Mouse (Mus musculus) CH12.LX (cell line): ENCODE measurements at regions not wholly inside any gene's neighbourhood (a gene's known extent, or its start where the extent isn't known, plus 50 kb on each side); places are given as distances from the start of the nearest gene placed in this dataset.

Experiments
- DNase-seq: peaks from one replicate; pipeline ENCODE4 v3.0.0-alpha.2; 2013; ENCODE audit errors: extremely low read depth
- H3K27ac ChIP-seq: 2 replicates; pipeline ENCODE4 v1.5.1; 2012; ENCODE audit warnings: low read depth, mild to moderate bottlenecking, control low read depth, moderate library complexity; ENCODE audit not compliant: insufficient read depth
- H3K27me3 ChIP-seq: replicated peaks from 2 replicates; pipeline ENCODE3; 2012; ENCODE audit warnings: inconsistent platforms
- H3K36me3 ChIP-seq, 2 experiments: replicated peaks in 1 of 2; 2 replicates each; pipeline versions ENCODE3 to v1.6.1; 2012; ENCODE audit warnings: inconsistent platforms in 1 of 2, low read length in 1 of 2, mild to moderate bottlenecking in 1 of 2, mixed read lengths in 1 of 2, moderate library complexity in 1 of 2; ENCODE audit not compliant: control insufficient read depth in 1 of 2, insufficient read depth in 1 of 2
- H3K4me1 ChIP-seq, 2 experiments: 2 replicates each; pipeline ENCODE4 v1.6.1; 2012; ENCODE audit warnings: inconsistent platforms in 1 of 2, moderate library complexity in 1 of 2; ENCODE audit not compliant: insufficient read depth in 2 of 2, control insufficient read depth in 1 of 2
- H3K4me2 ChIP-seq: 2 replicates; pipeline ENCODE4 v1.6.1; 2012; ENCODE audit warnings: low read depth, mild to moderate bottlenecking, control low read depth; ENCODE audit not compliant: poor library complexity, insufficient read depth, severe bottlenecking
- H3K4me3 ChIP-seq, 3 experiments: fragments of 150-350 bp in 1 of 3; sonication (generic) in 1 of 3; replicated peaks in 1 of 3; 2 replicates each; pipeline versions ENCODE3 to v1.5.1; 2011 to 2012; ENCODE audit warnings: low read depth in 2 of 3, low read length in 2 of 3, mild to moderate bottlenecking in 2 of 3, moderate library complexity in 2 of 3, control low read depth in 1 of 3, improper control_type of control experiment in 1 of 3, inconsistent platforms in 1 of 3, mixed read lengths in 1 of 3; ENCODE audit not compliant: poor library complexity in 1 of 3
- H3K79me2 ChIP-seq: replicated peaks from 2 replicates; pipeline ENCODE4 v1.6.1; 2012; ENCODE audit warnings: mild to moderate bottlenecking, moderate library complexity; ENCODE audit not compliant: control insufficient read depth, poor library complexity, insufficient read depth, severe bottlenecking; ENCODE audit errors: extremely low read depth
- H3K9ac ChIP-seq: 2 replicates; pipeline ENCODE4 v1.6.1; 2012; ENCODE audit warnings: low read depth, mild to moderate bottlenecking, control low read depth, moderate library complexity; ENCODE audit not compliant: insufficient read depth
- H3K9me3 ChIP-seq: replicated peaks from 2 replicates; pipeline ENCODE3; 2012; ENCODE audit warnings: low read length, inconsistent platforms, mixed read lengths
- CHD1 ChIP-seq: IDR thresholded peaks from 2 replicates; pipeline ENCODE4 v1.6.1; 2012; ENCODE audit warnings: low read depth, low read length, improper control_type of control experiment, inconsistent platforms
- CHD2 ChIP-seq: IDR thresholded peaks from 2 replicates; pipeline ENCODE4 v1.6.1; 2011; ENCODE audit warnings: low read length, improper control_type of control experiment
- E2F4 ChIP-seq: IDR thresholded peaks from 2 replicates; pipeline ENCODE4 v1.6.1; 2011; ENCODE audit warnings: low read depth, low read length, improper control_type of control experiment; ENCODE audit not compliant: insufficient replicate concordance
- EP300 ChIP-seq: IDR thresholded peaks from 2 replicates; pipeline ENCODE4 v1.6.1; 2011; ENCODE audit warnings: low read length, improper control_type of control experiment
- ETS1 ChIP-seq: conservative IDR thresholded peaks from 2 replicates; pipeline ENCODE4 v1.6.1; 2012; ENCODE audit warnings: low read depth, mild to moderate bottlenecking, inconsistent platforms, low read length, improper control_type of control experiment, moderate library complexity
- GABPA ChIP-seq: IDR thresholded peaks from 2 replicates; pipeline ENCODE4 v1.6.1; 2012; ENCODE audit warnings: low read depth, low read length, improper control_type of control experiment, inconsistent platforms; ENCODE audit not compliant: insufficient replicate concordance
- IRF4 ChIP-seq: IDR thresholded peaks from 2 replicates; pipeline ENCODE4 v1.6.1; 2014; ENCODE audit warnings: low read depth, mild to moderate bottlenecking, inconsistent platforms, low read length, improper control_type of control experiment
- JUN ChIP-seq: IDR thresholded peaks from 2 replicates; pipeline ENCODE4 v1.6.1; 2011; ENCODE audit warnings: low read depth, mild to moderate bottlenecking, low read length, improper control_type of control experiment, moderate library complexity; ENCODE audit not compliant: insufficient read depth
- JUND ChIP-seq: conservative IDR thresholded peaks from 2 replicates; pipeline ENCODE4 v1.6.1; 2011; ENCODE audit warnings: low read depth, low read length, improper control_type of control experiment
- MAFK ChIP-seq: IDR thresholded peaks from 2 replicates; pipeline ENCODE4 v1.6.1; 2011; ENCODE audit warnings: low read length, improper control_type of control experiment; ENCODE audit not compliant: insufficient replicate concordance
- MAX ChIP-seq: IDR thresholded peaks from 2 replicates; pipeline ENCODE4 v1.6.1; 2011; ENCODE audit warnings: low read length, improper control_type of control experiment
- MXI1 ChIP-seq: IDR thresholded peaks from 2 replicates; pipeline ENCODE4 v1.6.1; 2011; ENCODE audit warnings: mild to moderate bottlenecking, low read depth, low read length, improper control_type of control experiment
- MYC ChIP-seq: IDR thresholded peaks from 2 replicates; pipeline ENCODE4 v1.6.1; 2011; ENCODE audit warnings: low read depth, mild to moderate bottlenecking, improper control_type of control experiment, low read length
- NELFE ChIP-seq: IDR thresholded peaks from 2 replicates; pipeline ENCODE4 v1.6.1; 2011; ENCODE audit warnings: low read depth, low read length, improper control_type of control experiment
- NRF1 ChIP-seq: IDR thresholded peaks from 2 replicates; pipeline ENCODE4 v1.6.1; 2014; ENCODE audit warnings: low read depth, mild to moderate bottlenecking, inconsistent platforms, low read length, improper control_type of control experiment, moderate library complexity
- PAX5 ChIP-seq: IDR thresholded peaks from 2 replicates; pipeline ENCODE4 v1.6.1; 2012; ENCODE audit warnings: low read length, inconsistent platforms, mixed read lengths
- POLR2A ChIP-seq: IDR thresholded peaks from 2 replicates; pipeline ENCODE4 v1.6.1; 2011; ENCODE audit warnings: low read depth, mild to moderate bottlenecking, improper control_type of control experiment, low read length
- POLR2AphosphoS2 ChIP-seq: IDR thresholded peaks from 2 replicates; pipeline ENCODE4 v1.6.1; 2011; ENCODE audit warnings: low read depth, low read length, improper control_type of control experiment
- RAD21 ChIP-seq: IDR thresholded peaks from 2 replicates; pipeline ENCODE4 v1.6.1; 2011; ENCODE audit warnings: low read depth, mild to moderate bottlenecking, low read length, improper control_type of control experiment, moderate library complexity
- RCOR1 ChIP-seq: conservative IDR thresholded peaks from 2 replicates; pipeline ENCODE4 v1.6.1; 2012; ENCODE audit warnings: low read depth, mild to moderate bottlenecking, inconsistent platforms, low read length, improper control_type of control experiment
- SIN3A ChIP-seq: IDR thresholded peaks from 2 replicates; pipeline ENCODE4 v1.6.1; 2012; ENCODE audit warnings: low read length, improper control_type of control experiment, inconsistent platforms
- USF1 ChIP-seq: IDR thresholded peaks from 2 replicates; pipeline ENCODE4 v1.6.1; 2014; ENCODE audit warnings: low read depth, mild to moderate bottlenecking, inconsistent platforms, low read length, improper control_type of control experiment
- USF2 ChIP-seq: conservative IDR thresholded peaks from 2 replicates; pipeline ENCODE4 v1.6.1; 2011; ENCODE audit warnings: low read depth, low read length, improper control_type of control experiment
- ZMIZ1 ChIP-seq: IDR thresholded peaks from 2 replicates; pipeline ENCODE4 v1.6.1; 2012; ENCODE audit warnings: low read depth, mild to moderate bottlenecking, inconsistent platforms, low read length, improper control_type of control experiment
- ZNF384 ChIP-seq: IDR thresholded peaks from 2 replicates; pipeline ENCODE4 v1.6.1; 2012; ENCODE audit warnings: low read depth, low read length, improper control_type of control experiment, inconsistent platforms
- dilution Hi-C: fragments of 300-500 bp; cut with MboI; formaldehyde crosslinking; loops from 2 replicates; pipeline ENCODE4 v1.14.3; 2020; ENCODE audit warnings: low sequenced_read_pairs; ENCODE audit not compliant: extremely low pct_unique_long_range_greater_than_20kb, extremely low pct_ligation_motif_present
- in situ Hi-C: fragments of 300-500 bp; cut with MboI; formaldehyde crosslinking; loops from 3 replicates; pipeline ENCODE4 v1.14.3; 2019; ENCODE audit warnings: low sequenced_read_pairs, low pct_ligation_motif_present, low pct_unique_long_range_greater_than_20kb, mixed read lengths

DNA sequence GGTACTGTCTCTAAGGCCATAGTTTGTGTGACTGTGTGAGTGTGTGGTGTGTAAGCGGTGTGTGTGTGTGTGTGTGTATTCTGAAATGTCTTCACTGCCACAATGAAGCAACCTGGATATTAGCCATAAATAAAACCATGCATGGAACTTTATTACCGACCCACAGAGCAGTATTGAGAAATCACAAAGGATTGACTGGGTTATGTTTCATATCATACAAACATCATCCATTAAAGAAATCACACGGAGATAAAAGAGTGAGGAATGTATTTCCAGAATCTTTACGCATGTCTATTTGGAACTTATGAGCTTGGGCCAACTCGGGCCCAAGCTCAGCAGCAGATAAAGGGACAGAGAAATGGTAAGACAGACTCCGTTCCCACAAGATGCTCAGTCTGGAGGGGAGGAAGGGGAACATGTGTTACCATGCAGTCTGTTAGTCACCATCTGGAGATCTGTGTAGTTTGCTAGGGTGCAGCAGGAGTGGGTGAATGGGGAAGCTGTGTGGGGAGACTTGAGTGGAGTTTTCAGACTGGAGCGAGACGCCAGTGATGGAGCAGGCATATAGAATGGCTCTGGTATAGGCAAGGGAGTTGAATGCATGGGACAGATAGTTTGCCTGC, 75.1 kb upstream of the Sox11 start:
- H3K4me3 ChIP-seq: no peak overlapping the region
- H3K36me3 ChIP-seq: no peaks in the 10 kb centered on the region
- peaks cover 36% of the 10 kb centered on the region for H3K9me3 ChIP-seq
- H3K27me3 ChIP-seq: no peaks in the 10 kb centered on the region
- H3K4me1 ChIP-seq: no peaks in the 10 kb centered on the region
- no peak overlapping the region for H3K9ac ChIP-seq
- no peak for DNase-seq
- H3K27ac ChIP-seq: no peak overlapping the region
- dilution Hi-C loops: no loop called here
- no peak for TF ChIP-seq ZMIZ1
- TF ChIP-seq NRF1: no peak
- TF ChIP-seq E2F4: no peak
- TF ChIP-seq CHD1: no peak
- TF ChIP-seq RCOR1: no peak
- no peak for TF ChIP-seq IRF4
- no peak for TF ChIP-seq MAFK
- no peak for TF ChIP-seq EP300
- no peak for TF ChIP-seq SIN3A
- TF ChIP-seq JUN: no peak
- no peak for TF ChIP-seq PAX5
- no peak for TF ChIP-seq POLR2A
- in situ Hi-C loops: no loop called here
- H3K4me2 ChIP-seq: no peak overlapping the region
- no peaks in the 10 kb centered on the region for H3K79me2 ChIP-seq

DNA sequence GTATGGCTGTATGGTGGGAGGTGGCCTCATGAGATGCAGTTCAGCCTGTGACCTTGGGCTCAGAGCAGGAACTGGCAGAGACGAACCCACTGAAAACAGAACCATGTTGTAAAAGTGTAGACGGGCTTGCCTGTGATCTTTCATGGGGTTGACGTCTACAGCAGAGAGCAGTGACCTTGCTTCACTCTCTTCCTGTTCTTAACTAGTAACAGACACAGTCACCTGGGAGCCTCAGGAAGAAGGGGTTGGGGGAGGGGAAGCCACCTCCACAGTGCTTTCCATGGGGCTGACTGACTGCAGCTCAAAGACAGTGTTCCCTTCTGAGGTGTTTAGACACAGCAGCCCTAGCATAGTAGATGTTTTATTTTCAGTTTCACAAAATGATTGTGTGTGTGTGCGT, 68.2 kb upstream of the Sox11 start:
- Histone ChIP-seq H3K79me2 (no peaks in the 10 kb centered on the region), H3K4me3 (no peak overlapping the region), H3K9ac (no peak overlapping the region), H3K4me2 (no peak overlapping the region), H3K9me3 (peaks cover 69% of the 10 kb centered on the region), H3K27me3 (no peaks in the 10 kb centered on the region), H3K36me3 (no peaks in the 10 kb centered on the region), H3K4me1 (no peaks in the 10 kb centered on the region), H3K27ac (no peak overlapping the region)
- no peak for TF ChIP-seq MXI1
- TF ChIP-seq USF2: no peak
- no peak for TF ChIP-seq CHD1
- TF ChIP-seq USF1: no peak
- TF ChIP-seq MYC: no peak
- TF ChIP-seq ZNF384: no peak
- no peak for TF ChIP-seq RAD21
- no peak for TF ChIP-seq GABPA
- no peak for TF ChIP-seq POLR2AphosphoS2
- TF ChIP-seq E2F4: no peak
- no peak for TF ChIP-seq JUND
- TF ChIP-seq IRF4: no peak
- no peak for TF ChIP-seq CHD2
- TF ChIP-seq MAX: no peak
- no peak for TF ChIP-seq ETS1
- TF ChIP-seq PAX5: no peak
- no peak for TF ChIP-seq NELFE
- dilution Hi-C loops: no loop called here
- in situ Hi-C loops: no loop called here
- DNase-seq: no peak
